Mouse (Mus musculus): Measurements from ENCODE around the gene Otp.

Gene Otp

DNA sequence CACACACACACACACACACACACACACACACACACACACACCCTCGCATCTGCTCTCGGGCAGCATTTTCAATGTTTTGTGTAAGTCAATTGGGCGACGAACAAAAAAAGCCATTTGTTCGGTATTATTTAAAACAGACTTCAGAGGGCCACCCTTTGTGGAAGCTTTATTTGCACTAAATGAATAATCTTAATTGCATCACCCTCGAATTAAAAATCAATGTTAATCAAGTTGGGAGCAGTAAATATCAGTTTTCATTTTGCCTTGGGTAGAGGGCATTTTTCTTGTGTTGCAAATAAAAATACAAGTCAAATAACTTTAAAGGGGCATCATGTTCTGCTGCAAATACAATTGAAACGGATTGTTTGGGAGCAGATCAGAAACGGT lies 1.4 kb upstream of the Otp start:
- DNase-seq, result no peak

DNA sequence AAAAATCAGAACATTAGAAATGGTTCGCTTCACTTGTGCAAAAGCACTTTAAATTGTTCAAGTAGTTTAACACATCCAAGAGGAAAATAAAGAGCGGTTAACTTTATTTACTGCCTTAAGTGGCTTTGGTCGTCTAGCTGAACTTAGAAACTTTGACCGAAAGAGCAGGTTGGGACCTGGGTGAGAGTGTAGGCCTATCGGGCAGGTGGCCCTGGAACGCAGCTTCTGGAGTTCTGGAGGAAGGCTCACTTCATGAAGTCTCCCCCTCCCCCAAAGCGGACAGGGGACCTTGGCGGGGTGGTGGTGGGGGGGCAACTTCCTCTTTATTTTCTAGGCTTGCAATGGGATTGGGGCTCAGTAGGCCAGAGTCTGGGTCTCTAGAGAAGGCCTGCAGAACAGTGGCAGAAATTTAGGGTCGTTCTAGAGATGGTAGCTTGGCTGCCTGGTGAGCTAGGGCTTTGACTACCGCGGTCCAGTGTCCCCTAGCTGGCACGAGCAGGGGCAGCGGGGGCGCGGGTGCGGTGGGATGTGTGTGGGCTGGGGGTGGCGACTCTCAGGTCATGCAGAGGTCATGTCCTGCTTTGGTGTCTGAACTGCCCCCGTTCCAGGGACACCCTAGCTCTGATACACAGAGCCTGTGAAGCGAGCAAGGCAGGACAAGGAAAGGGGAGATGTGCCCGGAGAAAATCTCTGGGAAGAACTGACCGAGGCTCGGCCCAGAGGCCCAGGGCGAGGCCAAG lies 576 bp upstream of the Otp start:
- DNase-seq, result no peak

- DNase-seq, result no peak
Observed at GRCm38 (mm10) chr13:94876286-94877210, 1.1 kb downstream of the Otp start.

GRCm38 (mm10) chr13:94877211-94877590 lies 1.8 kb downstream of the Otp start:
- no peak for DNase-seq

GRCm38 (mm10) chr13:94877991-94878745 lies 2.8 kb downstream of the Otp start:
- DNase-seq, result no peak

DNA sequence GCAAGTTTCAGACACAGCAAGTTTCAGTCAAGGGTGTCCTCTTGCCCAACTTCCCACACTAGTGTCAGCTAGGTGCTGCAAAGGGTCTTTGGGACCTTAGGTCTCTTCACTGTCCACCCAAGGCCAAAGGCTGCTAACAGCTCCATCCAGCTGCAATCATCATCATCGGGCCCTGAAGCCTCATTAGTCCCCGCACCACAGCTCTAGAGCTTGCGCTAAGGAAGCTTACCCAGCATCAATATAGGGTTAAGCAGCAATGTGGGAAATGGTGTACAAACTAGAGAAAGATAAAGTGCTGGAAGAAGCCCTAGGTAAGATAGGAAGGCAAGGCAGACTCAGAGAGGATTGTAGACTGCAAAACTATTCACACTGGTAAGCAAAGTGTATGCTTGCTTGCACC lies 5.8 kb downstream of the Otp start:
- no peak for DNase-seq

DNA sequence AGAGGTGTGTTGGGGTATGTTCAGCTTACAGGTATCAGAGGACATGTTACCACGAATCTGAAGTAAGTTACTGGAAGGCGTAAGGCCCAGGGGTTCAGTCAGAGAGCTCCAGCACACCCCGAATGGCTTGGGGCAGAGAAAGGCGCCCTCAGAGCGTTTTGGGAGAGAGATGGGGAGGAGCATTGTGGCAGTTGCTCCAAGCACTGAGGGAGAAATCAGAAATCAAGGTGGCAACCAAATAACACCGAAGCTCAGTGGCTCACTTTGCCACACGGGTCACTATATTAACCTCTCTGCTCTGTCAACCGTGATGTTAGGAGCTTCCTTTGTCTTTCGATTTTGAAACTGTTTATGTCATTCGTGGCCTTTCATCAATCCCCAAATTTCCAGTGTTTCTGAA lies 6.8 kb downstream of the Otp start:
- DNase-seq, result no peak

GRCm38 (mm10) chr13:94882711-94883145 lies 7.3 kb downstream of the Otp start:
- no peak for DNase-seq

- no peak for DNase-seq
Observed at GRCm38 (mm10) chr13:94883163-94883965, 8.0 kb downstream of the Otp start.

GRCm38 (mm10) chr13:94883966-94884960 lies 8.9 kb downstream of the Otp start:
- no peak for DNase-seq

- DNase-seq, result no peak
Observed at GRCm38 (mm10) chr13:94885291-94886235, 10.2 kb downstream of the Otp start.

- DNase-seq, result no peak
Observed at GRCm38 (mm10) chr13:94907841-94908240, 32.4 kb downstream of the Otp start.

DNA sequence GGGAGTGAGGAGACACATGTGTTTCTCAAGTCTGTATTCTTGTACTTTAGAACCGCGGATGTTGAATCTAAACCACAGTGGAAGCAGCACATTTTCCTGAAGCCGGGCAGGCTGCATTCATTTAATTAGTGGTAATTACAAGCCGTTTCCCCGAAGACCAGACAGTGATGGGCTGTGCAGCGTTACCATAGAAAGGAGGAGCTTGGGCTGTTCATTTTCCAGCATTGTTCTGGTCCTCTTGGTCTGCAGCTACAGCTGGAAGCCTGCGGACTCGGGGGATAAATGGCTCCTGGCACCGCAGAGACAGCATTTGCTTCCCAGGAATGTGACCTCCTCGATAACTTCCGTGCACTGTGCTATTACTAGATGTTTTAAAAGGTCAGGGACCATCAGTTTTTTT lies 37.6 kb downstream of the Otp start:
- no peak for DNase-seq

DNA sequence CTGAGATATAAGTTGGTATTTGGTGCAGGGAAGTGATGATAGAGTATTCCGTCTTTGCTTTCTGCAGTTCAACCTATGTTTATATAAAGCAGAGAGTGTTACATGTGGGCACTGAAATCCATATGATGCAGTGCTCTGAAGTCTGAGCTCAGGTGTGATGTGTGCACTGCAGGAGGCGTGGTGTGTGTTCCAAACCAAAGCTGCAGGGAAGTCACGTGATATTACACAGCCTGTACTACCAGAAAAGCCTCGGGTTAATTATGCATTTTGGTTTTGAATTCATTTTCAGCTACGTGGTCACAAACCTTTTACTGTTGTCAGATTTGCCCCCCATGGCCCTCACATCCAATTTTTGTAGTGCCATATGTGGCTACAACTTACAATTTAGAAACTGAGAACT lies 40.3 kb downstream of the Otp start:
- no peak for DNase-seq

GRCm38 (mm10) chr13:94928086-94928485 lies 52.7 kb downstream of the Otp start:
- no peak for DNase-seq

Data from kidney, adult 18-20 months (tissue).